Mouse (Mus musculus) kidney, embryonic 14.5 days (tissue): ENCODE measurements around the gene Npas2. TPM values are rescaled to one million over a fixed set of nuclear protein-coding genes. Genes with fewer than 3 reads are reported as not detected.

Experiments used
- ATAC-seq: fragments of 200-750 bp; cut with Nextera tagmentation; 2 replicates; pipeline ENCODE4 v1.8.0; 2017; ENCODE audit warnings: moderate number of reproducible peaks, mild to moderate bottlenecking, moderate TSS enrichment, moderate library complexity; ENCODE audit not compliant: low FRiP score, low TSS enrichment
- H3K27ac ChIP-seq: fragments of 300-500 bp; sonication (generic); 2 replicates; pipeline ENCODE4 v1.5.1; 2014; ENCODE audit warnings: low read depth, mild to moderate bottlenecking, low read length, moderate library complexity, mixed read lengths
- H3K27me3 ChIP-seq: fragments of 300-500 bp; sonication (generic); 2 replicates; pipeline ENCODE4 v1.6.1; 2014; ENCODE audit warnings: mild to moderate bottlenecking, low read length; ENCODE audit not compliant: control insufficient read depth, insufficient read depth
- H3K36me3 ChIP-seq: fragments of 300-500 bp; sonication (generic); 2 replicates; pipeline ENCODE4 v1.6.1; 2014; ENCODE audit warnings: low read length, mixed read lengths; ENCODE audit not compliant: control insufficient read depth, insufficient read depth
- H3K4me1 ChIP-seq: fragments of 300-500 bp; sonication (generic); 2 replicates; pipeline ENCODE4 v1.6.1; 2014; ENCODE audit warnings: low read length, mixed read lengths; ENCODE audit not compliant: control insufficient read depth, insufficient read depth
- H3K4me2 ChIP-seq: fragments of 300-500 bp; sonication (generic); replicated peaks from 2 replicates; pipeline ENCODE4 v1.6.1; 2014; ENCODE audit warnings: low read depth, mild to moderate bottlenecking, low read length
- H3K4me3 ChIP-seq: fragments of 300-500 bp; sonication (generic); 2 replicates; pipeline ENCODE4 v1.5.1; 2014; ENCODE audit warnings: mild to moderate bottlenecking, low read length
- H3K9ac ChIP-seq: fragments of 300-500 bp; sonication (generic); 2 replicates; pipeline ENCODE4 v1.6.1; 2014; ENCODE audit warnings: low read depth, mild to moderate bottlenecking, low read length, moderate library complexity
- H3K9me3 ChIP-seq: fragments of 300-500 bp; sonication (generic); 2 replicates; pipeline ENCODE4 v1.6.1; 2016; ENCODE audit warnings: low read length; ENCODE audit not compliant: control insufficient read depth
- WGBS: fragments of 180-500 bp; shearing (Covaris S2); extraction: QIAGEN DNeasy Blood & Tissue Kit; methylation state at CpG from one replicate; pipeline ENCODE4 v1.1.7; 2014; 5-methylcytosine and 5-hydroxymethylcytosine counted together
- polyA plus RNA-seq: library from polyadenylated mRNA; unstranded; fragments of >200 nt; fragmentation: Nextera tagmentation; extraction: Ambion mirVana; gene quantifications from 2 replicates; pipeline ENCODE4 v1.2.1, GENCODE M21; 2014

The Npas2 gene
- polyA plus RNA-seq, 1 experiment from 2014 or later, result 0.70 TPM

GRCm38 (mm10) chr1:39391652-39392051 is 198.1 kb downstream of the Npas2 start:
- 93% methylated on average over 6 of the region's 6 CpGs for WGBS
- no peaks in the 10 kb centered on the region for H3K9me3 ChIP-seq
- H3K27me3 ChIP-seq, result no peaks in the 10 kb centered on the region
- H3K9ac ChIP-seq, result no peak overlapping the region
- no peak overlapping the region for H3K4me3 ChIP-seq
- ATAC-seq, result 0 out of 2 replicates have a peak, but pooled peaks have one; percentile 26
- H3K4me2 ChIP-seq, result no peak overlapping the region
- no peaks in the 10 kb centered on the region for H3K36me3 ChIP-seq
- no peak overlapping the region for H3K27ac ChIP-seq
- H3K4me1 ChIP-seq, result no peaks in the 10 kb centered on the region

GRCm38 (mm10) chr1:39392189-39392588 is 198.7 kb downstream of the Npas2 start:
- Histone ChIP-seq H3K9ac (no peak overlapping the region), H3K4me1 (no peaks in the 10 kb centered on the region), H3K36me3 (no peaks in the 10 kb centered on the region), H3K9me3 (no peaks in the 10 kb centered on the region), H3K4me2 (no peak overlapping the region), H3K27me3 (no peaks in the 10 kb centered on the region), H3K27ac (no peak overlapping the region), H3K4me3 (no peak overlapping the region)
- 62% methylated on average over 3 of the region's 3 CpGs for WGBS
- peak; percentile 26; the same call in 1 of the 2 replicates for ATAC-seq

- Histone ChIP-seq H3K27ac (no peak overlapping the region), H3K9me3 (no peaks in the 10 kb centered on the region), H3K4me3 (no peak overlapping the region), H3K27me3 (no peaks in the 10 kb centered on the region), H3K4me1 (no peaks in the 10 kb centered on the region), H3K9ac (no peak overlapping the region), H3K36me3 (no peaks in the 10 kb centered on the region), H3K4me2 (no peak overlapping the region)
- no peak for ATAC-seq
- 81% methylated on average over 8 of the region's 8 CpGs for WGBS
Observed at GRCm38 (mm10) chr1:39393217-39393867, 199.8 kb downstream of the Npas2 start.

- ATAC-seq, result no peak
- WGBS, result 39% methylated on average over 10 of the region's 10 CpGs
- no peak overlapping the region for H3K4me2 ChIP-seq
- no peaks in the 10 kb centered on the region for H3K4me1 ChIP-seq
- H3K27ac ChIP-seq, result no peak overlapping the region
- no peaks in the 10 kb centered on the region for H3K9me3 ChIP-seq
- H3K27me3 ChIP-seq, result no peaks in the 10 kb centered on the region
- H3K9ac ChIP-seq, result no peak overlapping the region
- no peaks in the 10 kb centered on the region for H3K36me3 ChIP-seq
- H3K4me3 ChIP-seq, result no peak overlapping the region
Observed at GRCm38 (mm10) chr1:39394096-39394495, 200.6 kb downstream of the Npas2 start.

GRCm38 (mm10) chr1:39394650-39395049 is 201.1 kb downstream of the Npas2 start:
- Histone ChIP-seq H3K27me3 (no peaks in the 10 kb centered on the region), H3K27ac (no peak overlapping the region), H3K9ac (no peak overlapping the region), H3K36me3 (no peaks in the 10 kb centered on the region), H3K9me3 (no peaks in the 10 kb centered on the region), H3K4me2 (no peak overlapping the region), H3K4me1 (no peaks in the 10 kb centered on the region), H3K4me3 (no peak overlapping the region)
- no peak for ATAC-seq
- 85% methylated on average over 3 of the region's 3 CpGs for WGBS

- Histone ChIP-seq H3K36me3 (no peaks in the 10 kb centered on the region), H3K9me3 (no peaks in the 10 kb centered on the region), H3K4me2 (no peak overlapping the region), H3K4me1 (no peaks in the 10 kb centered on the region), H3K9ac (no peak overlapping the region), H3K4me3 (no peak overlapping the region), H3K27ac (no peak overlapping the region), H3K27me3 (no peaks in the 10 kb centered on the region)
- 81% methylated on average over 4 of the region's 4 CpGs for WGBS
- ATAC-seq, result no peak
Observed at GRCm38 (mm10) chr1:39396347-39396746, 202.8 kb downstream of the Npas2 start.

- peaks cover 8% of the 10 kb centered on the region; the same call in 1 of the 2 replicates for H3K36me3 ChIP-seq
- ATAC-seq, result no peak
- no peaks in the 10 kb centered on the region for H3K4me1 ChIP-seq
- H3K27me3 ChIP-seq, result no peaks in the 10 kb centered on the region
- no peaks in the 10 kb centered on the region for H3K9me3 ChIP-seq
- 89% methylated on average over 6 of the region's 6 CpGs for WGBS
- no peak overlapping the region for H3K4me2 ChIP-seq
- H3K27ac ChIP-seq, result no peak overlapping the region
- no peak overlapping the region for H3K9ac ChIP-seq
- no peak overlapping the region for H3K4me3 ChIP-seq
Observed at GRCm38 (mm10) chr1:39398284-39398683, 204.8 kb downstream of the Npas2 start.

GRCm38 (mm10) chr1:39399228-39399627 is 205.7 kb downstream of the Npas2 start:
- no peak for ATAC-seq
- H3K27ac ChIP-seq, result no peak overlapping the region
- peaks cover 8% of the 10 kb centered on the region; the same call in 1 of the 2 replicates for H3K36me3 ChIP-seq
- no peaks in the 10 kb centered on the region for H3K27me3 ChIP-seq
- no peaks in the 10 kb centered on the region for H3K9me3 ChIP-seq
- H3K9ac ChIP-seq, result no peak overlapping the region
- no peak overlapping the region for H3K4me2 ChIP-seq
- H3K4me3 ChIP-seq, result no peak overlapping the region
- no peaks in the 10 kb centered on the region for H3K4me1 ChIP-seq
- WGBS, result 69% methylated on average over 4 of the region's 4 CpGs

- 91% methylated on average over 3 of the region's 3 CpGs for WGBS
- Histone ChIP-seq H3K27ac (no peak overlapping the region), H3K9ac (no peak overlapping the region), H3K36me3 (peaks cover 8% of the 10 kb centered on the region; the same call in 1 of the 2 replicates), H3K4me2 (no peak overlapping the region), H3K27me3 (no peaks in the 10 kb centered on the region), H3K4me3 (no peak overlapping the region), H3K4me1 (no peaks in the 10 kb centered on the region), H3K9me3 (no peaks in the 10 kb centered on the region)
- ATAC-seq, result no peak
Observed at GRCm38 (mm10) chr1:39400173-39400572, 206.6 kb downstream of the Npas2 start.
